Mouse (Mus musculus) frontal cortex, postnatal 36 days (tissue): ENCODE data around the gene Alad.

Source experiments
- DNase-seq, 2 experiments: peaks; one replicate each; pipeline ENCODE4 v3.0.0; 2022; ENCODE audit warnings: low spot score in 2 of 2

Gene Alad

DNA sequence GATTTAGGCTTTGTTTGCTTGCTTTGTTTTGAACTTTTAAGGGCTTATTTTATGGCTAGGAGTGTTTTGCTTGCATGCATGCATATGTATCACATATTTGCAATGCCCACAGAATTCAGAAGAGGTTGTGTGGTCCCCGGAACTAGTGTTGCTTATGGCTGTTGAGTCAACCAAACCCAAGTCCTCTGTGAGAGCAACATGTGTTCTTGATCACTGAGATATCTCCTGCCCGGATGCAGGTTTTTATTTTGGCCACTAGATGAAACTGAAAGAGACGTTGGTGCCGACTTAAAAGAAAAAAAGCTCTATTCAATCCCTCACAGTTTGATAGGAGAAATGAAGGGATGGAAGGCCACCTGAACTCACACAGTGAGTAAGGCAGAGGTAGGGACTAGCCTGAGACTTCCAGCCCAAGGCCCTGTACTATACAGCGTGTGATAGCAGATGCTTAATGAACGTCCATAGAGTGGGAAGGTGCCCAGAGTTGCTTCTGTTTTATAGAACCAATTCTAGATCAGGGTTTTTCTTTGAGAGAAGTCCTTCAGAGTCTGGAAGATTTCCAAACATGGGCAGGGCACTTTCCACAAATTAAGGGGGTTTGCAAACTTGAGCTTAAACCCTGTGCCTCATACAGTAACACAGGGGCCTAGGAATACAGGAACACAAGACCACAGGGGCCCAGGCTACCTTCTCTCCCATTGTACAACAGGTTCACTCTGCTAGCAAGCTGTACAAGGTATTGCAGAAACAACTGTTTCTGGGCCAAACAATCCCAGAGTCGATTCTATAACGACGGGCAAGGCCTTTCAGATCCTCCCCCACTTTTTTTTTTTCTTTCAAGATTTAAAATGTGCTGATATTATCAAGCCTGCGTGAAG is 1.9 kb downstream of the Alad start:
- DNase-seq = no peak

DNA sequence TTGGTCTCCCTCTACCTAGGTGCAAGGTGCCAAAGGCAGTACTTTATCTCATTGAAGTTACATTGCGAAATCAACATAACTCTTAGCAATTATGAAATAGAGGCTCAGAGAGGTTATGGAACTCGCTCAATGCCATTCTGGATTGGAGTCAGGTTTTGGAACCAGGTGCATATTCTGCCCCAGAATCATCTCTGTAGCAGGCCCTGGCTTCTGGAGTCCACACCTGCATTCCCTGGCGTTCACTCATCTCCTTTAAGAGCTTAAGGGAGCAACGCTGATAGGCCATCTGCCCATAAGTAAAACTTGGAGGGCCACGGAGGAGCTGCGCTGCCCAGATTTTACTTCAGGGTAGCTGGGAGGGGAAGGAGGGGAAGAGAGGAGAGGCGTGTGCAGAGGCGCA is 2.7 kb downstream of the Alad start:
- no peak for DNase-seq

DNA sequence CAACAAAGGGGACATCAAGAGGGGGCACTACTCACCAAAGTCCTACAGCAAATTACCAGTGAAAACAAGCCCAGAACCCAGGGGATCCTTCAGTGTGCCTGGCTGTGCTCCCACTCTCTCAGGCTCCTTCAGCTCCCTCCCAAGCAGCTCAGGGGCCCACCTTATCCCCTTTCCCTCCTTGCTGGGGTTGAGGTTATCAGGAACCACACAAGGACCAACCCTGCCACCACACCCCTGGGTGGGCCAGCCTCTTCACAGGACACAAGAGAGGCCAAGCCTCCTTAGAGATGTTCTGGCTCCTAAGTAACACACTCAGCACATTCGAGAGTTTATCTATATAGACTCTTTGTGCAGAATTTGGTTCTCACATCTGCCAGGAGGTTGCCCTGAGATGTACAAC is 3.1 kb downstream of the Alad start:
- no peak for DNase-seq

DNA sequence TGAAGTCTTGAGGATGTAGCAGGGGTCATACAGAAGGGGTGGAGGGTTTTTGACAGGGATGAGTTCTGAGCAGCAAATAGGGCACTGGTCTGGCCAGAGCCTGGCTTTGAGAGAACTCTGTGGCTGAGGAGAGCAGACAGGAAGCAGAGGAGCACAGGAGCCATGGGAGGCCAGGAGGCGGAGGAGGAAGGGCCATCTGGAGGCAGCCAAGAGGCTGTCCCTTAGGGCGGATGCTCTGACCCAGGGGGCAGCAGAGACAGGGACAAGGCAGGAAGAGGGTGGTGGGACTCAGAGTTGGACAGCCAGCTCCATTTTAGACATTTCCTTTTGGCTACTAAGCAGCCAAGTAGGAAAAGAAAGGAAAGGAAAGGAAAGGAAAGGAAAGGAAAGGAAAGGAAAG is 3.6 kb downstream of the Alad start:
- no peak for DNase-seq

DNA sequence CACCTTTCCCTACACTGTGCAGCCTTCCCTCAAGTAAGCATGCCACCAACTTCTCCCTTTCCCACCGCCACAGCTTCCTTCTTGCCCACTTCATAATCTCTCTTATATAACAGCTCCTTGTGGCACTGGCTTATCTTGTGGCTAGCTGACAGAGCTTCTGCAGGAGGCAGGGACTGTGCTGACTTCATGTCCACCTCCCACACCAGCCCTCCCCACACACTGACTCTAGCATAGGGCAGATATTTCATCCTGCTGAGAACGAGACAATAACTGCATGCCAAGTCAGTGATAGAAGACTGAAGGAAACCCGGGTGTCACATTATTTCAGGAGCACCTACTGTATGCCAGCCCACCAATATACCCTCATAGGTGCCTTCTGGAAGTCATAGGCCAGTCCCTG is 4.2 kb downstream of the Alad start:
- DNase-seq = no peak

DNA sequence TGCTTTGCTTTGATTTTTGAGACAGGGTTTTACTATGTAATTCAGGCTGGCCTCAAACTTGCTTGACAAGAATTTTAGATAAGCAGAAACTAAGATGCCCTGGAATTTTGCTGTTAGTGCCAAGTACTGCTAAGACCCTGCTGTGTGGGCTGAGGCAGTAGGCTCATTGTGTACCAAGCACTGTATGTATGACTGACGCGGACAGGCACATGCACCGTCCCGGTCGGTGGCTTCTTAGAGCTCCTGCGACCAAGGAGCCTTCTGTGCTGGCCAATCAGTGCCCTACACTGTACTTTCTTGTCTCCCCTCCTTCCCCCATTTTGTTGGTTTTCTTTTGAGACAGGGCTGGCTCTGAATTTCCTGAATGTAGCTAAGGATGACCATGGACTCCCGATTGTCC is 4.7 kb downstream of the Alad start:
- no peak for DNase-seq

DNA sequence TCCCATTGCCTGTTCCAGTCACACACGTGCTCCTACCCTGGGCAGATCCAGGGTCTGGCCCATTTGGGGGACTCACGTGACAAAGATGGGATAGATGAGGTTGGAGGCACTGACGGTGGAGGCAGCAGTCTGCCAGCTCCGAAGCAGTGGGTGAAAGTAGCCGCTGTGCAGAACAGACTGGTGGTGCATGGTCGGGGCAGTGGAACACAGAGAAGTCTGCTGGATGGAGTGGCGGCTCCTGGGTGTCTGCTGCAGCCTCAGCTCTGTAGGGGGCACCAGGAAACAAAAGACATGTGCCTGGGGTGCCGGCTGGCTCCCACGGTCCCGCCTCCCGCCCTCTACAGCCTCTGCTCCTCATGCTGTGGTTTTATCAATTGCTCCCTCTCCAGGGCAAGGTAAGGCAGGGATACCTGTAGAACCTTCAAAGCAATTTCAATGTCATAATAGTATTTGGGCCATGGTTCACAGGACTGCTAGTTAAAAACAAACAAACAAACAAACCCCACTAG is 5.7 kb downstream of the Alad start:
- no peak for DNase-seq

DNA sequence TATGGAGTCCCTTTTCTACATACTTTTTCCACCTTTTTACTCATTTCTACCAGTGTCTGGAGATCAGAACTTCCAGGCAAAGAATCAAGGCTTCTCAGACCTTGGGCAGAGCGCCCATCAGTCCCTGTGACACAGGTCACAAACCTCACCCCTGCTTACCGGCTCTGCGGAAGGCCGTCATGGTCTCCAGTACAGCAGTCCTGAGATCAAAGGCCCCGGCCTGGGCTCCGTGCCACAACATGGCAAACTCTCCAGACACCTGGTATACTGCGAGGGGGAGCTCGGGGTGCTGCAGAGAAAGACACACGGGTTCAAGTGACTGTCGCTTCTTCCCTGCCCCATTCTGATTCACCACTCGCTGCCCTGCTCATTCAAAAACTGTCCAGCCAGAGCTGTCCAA is 9.8 kb downstream of the Alad start:
- DNase-seq = no peak

DNA sequence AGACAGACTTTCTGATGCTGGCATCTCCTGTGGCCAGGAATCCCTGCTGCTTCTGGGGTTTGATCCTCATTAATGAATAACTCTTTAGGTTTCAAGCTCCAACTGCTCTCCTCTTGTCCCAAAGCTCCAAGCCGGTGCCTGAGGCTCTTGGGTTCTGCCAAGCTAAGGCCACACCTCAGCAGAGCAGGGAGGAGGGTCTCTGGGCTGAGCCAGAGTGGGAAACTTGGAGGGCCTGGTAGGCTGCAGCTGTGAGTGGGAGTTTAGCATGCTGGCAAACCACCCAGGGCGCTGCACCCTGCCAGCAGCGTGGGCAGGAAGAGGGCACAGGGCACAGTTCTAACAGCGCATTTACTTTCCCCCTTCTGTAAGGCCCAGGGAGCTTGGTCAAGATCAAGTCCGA is 10.9 kb downstream of the Alad start:
- no peak for DNase-seq

DNA sequence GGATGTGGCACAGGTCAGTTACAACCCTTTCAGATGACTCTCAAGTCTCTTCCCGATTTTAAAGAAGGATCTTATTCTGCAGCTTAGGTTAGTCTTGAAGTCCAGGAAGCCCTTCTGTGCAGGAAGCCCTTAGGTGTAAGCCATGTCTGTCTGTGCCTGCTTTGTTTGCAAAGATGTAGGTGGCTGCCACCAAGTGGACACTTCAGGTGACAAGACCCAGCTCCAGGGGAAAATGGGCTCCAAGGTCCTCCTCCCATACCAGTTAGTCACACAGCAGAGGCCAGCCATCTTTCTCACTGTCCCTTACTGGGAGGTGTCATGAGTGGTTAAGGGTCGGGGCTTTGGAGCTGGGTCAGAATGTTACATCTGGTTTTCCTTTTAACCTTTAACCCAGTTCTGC is 12.9 kb downstream of the Alad start:
- DNase-seq = no peak

DNA sequence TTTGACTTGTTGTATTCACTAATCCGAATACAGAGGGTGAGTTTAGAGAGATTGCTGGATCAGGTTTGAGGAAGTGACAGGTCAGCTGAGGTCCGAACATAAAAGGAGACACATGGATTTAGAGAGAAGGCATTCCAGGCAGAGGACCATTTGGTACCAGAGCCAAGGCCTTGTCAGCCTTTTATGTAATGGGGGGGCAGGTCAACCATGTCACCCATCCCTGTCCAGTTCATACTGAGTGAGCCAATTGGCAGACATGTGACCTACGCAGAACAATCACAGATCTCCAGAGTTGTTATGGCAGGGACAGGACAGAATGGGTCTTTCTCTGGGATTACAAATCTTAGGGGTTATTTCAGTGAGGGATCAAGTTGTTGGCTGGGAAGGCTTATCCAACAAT is 13.7 kb downstream of the Alad start:
- DNase-seq = no peak

DNA sequence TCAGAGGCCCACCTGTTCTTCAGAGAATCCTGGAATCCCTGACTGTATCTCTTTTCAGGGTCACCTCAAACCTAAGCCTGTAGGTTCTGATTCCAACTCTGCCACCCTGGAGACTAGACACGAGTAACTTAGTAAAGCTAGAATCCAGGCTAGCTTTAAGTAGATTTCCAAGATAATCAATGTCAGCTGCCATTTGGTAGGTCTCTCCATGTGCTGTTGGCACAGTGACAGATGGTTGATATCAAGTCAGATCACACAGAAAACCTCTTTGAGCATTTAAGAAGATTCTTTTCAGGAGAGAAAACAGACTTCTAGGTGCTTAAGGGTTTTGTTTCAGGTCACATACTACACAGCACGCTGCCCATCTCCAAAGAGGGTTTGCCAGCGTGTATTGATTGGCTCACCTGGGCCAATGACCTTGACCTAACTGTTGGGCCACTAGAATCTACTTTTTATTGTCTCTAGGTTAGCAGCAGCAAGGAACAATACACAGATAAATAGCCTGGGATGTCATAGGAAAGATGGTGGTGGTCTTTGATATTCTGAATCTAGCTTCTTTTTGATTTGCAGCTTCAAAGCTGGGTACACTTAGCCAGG is 16.2 kb downstream of the Alad start, which contains the start of gene Hdhd3:
Gene Hdhd3, minus strand, starts transcription at position 94 of the 597 bp plus-strand sequence.
- DNase-seq = no peak

DNA sequence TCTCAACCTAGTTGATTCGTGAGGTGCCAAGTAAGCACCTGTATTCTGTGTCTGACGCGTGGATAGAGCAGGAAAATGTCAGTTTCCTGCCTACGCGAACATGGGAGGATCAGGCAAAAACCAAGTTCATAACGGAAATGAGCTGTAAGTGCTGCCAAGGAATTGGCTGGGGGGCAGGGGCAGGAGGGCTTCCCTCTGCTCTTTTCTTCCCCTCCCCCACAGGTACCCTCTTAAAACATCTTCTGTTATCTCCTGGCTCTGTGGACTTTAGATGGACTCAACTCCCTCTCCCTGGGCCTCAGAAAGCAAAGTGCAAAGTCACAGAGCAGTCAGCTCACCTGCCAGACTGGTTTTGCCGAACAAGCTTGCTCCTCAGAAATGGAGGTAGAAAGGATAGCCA is 16.7 kb downstream of the Alad start:
- no peak for DNase-seq

DNA sequence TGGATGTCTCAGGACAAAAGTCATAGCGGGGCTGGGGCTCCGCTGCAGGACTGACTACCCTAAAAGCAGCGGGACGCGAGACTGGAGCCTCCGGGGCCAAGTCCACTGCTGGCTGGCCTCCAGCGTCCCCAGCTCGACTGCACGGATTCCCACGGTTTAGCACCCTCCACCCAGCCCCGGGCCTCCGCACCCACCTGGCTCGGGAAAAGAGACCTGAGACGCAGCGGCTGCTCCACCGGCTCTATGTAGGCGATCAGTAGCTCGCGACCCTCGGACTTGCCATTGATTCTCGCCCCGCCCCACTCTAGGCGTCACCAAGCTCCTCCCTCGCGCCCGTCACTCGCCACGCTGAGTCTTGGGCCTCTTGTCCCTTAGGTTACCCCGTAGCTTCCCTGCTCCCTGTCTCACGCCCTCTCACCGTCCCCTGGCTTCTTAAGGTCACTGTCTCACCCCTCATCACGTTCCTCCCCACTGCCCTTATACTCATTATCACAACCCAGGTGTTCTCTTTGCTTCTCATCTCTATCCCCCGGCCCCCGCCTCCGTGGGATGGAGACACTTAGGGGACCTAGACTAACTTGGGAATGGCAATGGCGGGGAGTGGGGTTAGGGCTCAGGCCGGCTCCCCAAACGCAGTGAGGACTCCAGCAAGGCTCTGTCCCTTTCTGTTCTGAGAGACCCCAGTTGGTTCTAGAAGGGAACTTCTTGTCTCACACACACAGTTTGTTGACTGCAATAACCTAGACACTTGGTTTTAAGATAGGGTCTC is 17.6 kb downstream of the Alad start:
- peak; percentile 92 to 93 for DNase-seq

DNA sequence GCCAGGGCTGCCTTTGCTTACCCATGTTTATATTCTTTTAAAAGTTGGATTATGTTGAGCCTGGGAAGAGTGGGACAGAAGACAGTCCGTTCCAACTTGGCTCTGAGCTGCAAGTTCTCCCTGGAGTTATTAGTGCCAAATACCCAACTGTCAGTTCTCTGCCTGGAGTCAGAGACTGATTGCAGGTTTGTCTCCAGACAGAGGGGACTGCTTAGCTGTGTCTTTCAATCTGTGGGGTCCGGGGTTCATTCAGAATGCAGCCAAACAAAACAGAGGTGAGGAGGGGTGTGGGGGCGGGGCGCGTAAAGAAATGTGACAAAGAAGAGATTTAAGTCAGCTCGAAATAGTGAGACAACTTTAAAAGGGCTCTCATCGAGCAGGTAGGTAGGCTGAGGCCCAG is 18.2 kb downstream of the Alad start:
- DNase-seq = no peak

DNA sequence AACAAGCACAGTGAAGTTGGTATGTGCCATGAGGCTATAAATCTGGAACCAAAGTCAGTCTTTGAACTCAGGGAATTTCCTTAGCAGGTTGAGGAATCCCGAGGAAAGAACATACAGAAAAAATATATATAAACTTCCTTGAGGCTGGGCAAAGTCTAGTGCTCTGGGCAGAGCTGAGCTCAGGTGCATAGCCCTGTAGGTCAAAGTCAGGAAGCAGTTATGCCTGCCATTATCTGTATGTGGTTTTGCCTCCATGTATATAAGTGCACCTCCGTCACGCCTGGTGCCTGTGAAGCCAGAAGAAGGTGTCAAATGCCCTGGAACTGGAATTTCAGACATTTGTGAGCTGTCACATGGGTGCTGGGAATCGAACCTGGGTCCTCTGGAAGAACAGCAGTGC is 18.9 kb downstream of the Alad start:
- no peak for DNase-seq

DNA sequence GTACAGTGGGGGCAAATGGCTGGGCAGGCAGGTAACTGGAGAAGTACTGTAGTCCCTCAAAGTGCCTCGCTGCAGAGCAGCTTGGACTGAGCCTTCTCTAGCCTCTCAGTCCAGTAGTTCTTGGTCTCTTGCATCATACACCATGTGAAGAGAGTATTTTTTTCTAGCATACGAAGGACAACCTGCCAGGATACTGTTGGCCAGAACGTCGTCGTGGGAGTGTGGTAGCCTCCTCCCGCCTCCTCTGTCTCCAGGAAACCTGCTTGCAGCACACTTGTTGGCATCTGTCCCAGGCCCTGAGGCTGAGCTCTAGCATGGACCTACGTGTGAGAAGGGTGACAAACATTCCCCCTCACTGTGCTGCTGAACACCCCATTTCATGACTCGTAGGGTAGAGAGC is 22.9 kb downstream of the Alad start:
- DNase-seq = peak; percentile 72 to 77

DNA sequence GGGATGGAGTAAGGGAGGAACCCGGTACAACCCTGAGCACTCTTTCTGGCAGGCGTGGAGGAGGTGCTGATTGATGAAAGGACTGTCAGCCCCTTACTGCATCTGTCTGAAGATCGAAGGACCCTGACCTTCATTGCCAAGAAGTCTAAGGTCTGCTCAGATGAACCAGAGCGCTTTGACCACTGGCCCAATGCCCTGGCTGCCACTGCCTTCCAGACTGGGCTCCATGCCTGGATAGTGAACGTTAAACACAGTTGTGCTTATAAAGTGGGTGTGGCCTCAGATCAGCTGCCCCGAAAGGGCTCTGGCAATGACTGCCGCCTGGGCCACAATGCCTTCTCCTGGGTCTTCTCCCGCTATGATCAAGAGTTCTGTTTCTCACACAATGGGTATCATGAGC is 23.8 kb downstream of the Alad start:
- DNase-seq = no peak

DNA sequence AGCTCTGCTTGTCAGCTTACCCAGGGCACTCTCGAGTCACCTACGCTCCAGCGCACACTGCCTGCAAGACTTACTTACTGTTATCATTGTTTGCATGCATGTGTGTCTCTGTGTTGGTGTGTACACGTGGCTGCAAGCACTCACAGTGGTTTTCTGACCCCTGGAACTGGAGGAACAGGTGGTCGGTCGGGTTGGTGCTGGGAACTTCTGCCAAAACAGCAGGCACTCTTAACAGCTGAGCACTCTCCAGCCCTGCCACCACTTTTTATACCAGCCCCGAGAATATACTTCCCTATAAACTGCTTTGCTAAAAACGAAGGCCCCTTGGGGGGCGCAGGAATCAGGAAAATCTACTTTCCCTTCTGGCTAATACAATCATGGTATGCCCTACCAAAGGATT is 25.5 kb downstream of the Alad start:
- DNase-seq = no peak

DNA sequence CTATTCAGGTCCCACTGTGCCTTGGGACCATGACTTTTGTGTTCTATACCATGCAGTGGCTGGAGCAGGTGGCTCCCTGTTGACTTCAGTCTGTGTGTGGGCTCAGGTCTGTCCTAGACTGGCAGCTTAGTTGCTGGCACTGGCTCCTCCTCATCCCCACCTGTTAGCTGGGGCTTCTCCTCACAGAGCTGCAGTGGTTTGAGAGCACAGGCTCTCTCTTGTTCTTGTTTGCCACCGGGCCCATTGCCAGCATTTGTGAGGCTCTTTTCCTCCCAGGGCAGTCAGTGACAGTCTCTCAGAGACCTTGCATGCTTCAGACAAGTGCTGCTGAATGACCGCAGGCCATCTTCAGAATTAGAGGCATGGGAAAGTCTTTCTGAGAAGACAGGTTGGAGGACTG is 27.0 kb downstream of the Alad start:
- no peak for DNase-seq

DNA sequence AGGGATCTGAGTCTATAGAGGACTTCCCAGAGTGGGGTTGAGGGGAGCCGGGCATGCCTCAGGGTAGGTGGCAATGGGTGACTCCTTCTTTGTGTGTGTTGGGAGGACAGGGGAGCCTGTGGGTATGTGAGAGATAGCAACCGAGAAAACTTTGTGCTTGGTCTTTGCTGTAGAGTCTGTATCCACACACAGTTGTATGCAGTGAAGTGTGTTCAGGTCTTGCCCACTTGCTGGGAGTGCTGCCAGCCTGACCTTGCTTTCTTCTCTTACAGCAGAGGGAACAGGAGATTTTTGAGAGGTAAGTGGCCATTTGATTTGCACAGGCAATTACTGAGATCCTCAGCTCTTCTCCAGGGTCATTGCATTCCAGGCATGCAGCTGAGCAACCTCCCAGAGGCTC is 31.8 kb downstream of the Alad start:
- no peak for DNase-seq

DNA sequence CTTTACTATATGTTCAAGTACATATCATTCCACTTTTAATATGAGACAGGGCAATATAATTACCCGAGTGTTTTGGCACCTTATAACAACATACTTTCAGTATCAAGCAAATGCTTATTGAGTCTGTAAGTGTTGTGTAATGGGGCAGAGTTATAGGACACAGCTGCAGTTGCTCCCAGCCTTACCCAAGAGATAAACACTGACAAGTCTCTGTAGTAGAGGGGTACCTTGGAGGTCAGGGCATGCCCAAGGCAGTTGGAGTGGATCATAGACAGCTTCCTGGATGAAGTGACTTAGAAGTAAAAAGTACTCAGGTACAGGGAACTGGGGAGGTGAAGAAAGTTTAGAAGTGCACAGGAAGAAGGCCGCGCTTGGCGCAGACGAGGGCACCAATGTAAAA is 32.5 kb downstream of the Alad start:
- DNase-seq = no peak
